14 mouse cellular contexts compared by ENCODE assay signal in the genomic region with DNA sequence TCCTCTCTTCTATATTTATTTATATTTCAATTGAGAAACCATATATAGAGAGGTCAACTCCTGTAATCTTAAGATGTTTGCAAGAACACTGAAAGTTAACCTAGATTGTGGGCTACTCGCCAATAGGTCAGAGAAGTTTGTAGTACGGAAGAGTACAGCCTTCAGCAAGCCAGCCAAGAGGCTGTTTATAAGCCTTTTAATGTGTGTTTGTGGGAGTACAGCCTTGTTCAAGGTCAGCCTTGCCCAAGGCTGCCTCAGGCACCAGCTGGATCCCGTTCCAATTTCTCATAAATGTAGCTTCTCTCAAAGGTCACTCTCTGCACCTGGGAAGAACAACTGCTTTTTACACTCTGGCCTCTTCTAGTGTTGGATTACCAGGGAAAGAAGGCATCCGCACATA.
DNase-seq lines count a peak whose midpoint lies in the region; ATAC-seq lines count a peak whose summit lies in the region.
"Had no signal": no experiment of that assay in that cellular context is flagged by ENCODE, and none has a peak within 500 bp of the region (broad histone marks: within the 10 kb centered on the region; RNA-seq: fewer than 3 reads in every experiment).

No protein-coding gene starts in this region.

- H3K27me3 ChIP-seq in intestine, embryonic 16.5 days (replicated peaks; ENCODE audit: control insufficient read depth, insufficient read depth, low read length): no peaks in the 10 kb centered on the region
- H3K27me3 ChIP-seq in forebrain, embryonic 13.5 days: no peaks in the 10 kb centered on the region
- H3K27me3 ChIP-seq: limb, embryonic 15.5 days had no signal

- intact Hi-C loops in left cerebral cortex, postnatal 10 days (cut with DNase I): loop anchor here (10.0 kb wide), 1 partner anchor 192 kb away; no protein-coding TSS in a partner anchor

- H3K9me3 ChIP-seq in intestine, embryonic 16.5 days (ENCODE audit: control insufficient read depth, low read length): no peaks in the 10 kb centered on the region
- H3K9me3 ChIP-seq in forebrain, embryonic 13.5 days (replicated peaks): no peaks in the 10 kb centered on the region
- H3K9me3 ChIP-seq: G1E; limb, embryonic 15.5 days had no signal

- no peak overlapping the region for H3K9ac ChIP-seq in intestine, embryonic 16.5 days (ENCODE audit: low read depth, low read length)
- H3K9ac ChIP-seq in forebrain, embryonic 13.5 days: no peak overlapping the region
- H3K9ac ChIP-seq: hindbrain, embryonic 14.5 days; limb, embryonic 15.5 days had no signal

- no peaks in the 10 kb centered on the region for H3K36me3 ChIP-seq in intestine, embryonic 16.5 days (ENCODE audit: control insufficient read depth, insufficient read depth, low read length)
- H3K36me3 ChIP-seq in forebrain, embryonic 13.5 days (ENCODE audit: poor library complexity, severe bottlenecking): no peaks in the 10 kb centered on the region
- H3K36me3 ChIP-seq: G1E; limb, embryonic 15.5 days had no signal

- no peaks in the 10 kb centered on the region for H3K4me1 ChIP-seq in intestine, embryonic 16.5 days (ENCODE audit: control insufficient read depth, insufficient read depth, low read length)
- no peaks in the 10 kb centered on the region for H3K4me1 ChIP-seq in forebrain, embryonic 13.5 days
- H3K4me1 ChIP-seq: limb, embryonic 15.5 days had no signal

- WGBS in intestine, embryonic 16.5 days: 47% methylated on average over 4 of the region's 4 CpGs
- 87% methylated on average over 4 of the region's 4 CpGs for WGBS in forebrain, embryonic 13.5 days

- peak; percentile 62; the same call in 1 of the 2 replicates for ATAC-seq in intestine, embryonic 16.5 days
- no peak for ATAC-seq in forebrain, embryonic 13.5 days

- H3K4me2 ChIP-seq in intestine, embryonic 16.5 days (ENCODE audit: low read depth, low read length): no peak overlapping the region
- H3K4me2 ChIP-seq in forebrain, embryonic 13.5 days: no peak overlapping the region
- H3K4me2 ChIP-seq: heart, embryonic 11.5 days; hindbrain, embryonic 14.5 days; limb, embryonic 15.5 days had no signal

- peak; percentile 14 for DNase-seq in embryo, embryonic 11 days
- DNase-seq in embryo, embryonic 9.5 days (ENCODE audit: extremely low spot score): no peak
- peak; percentile 4 for DNase-seq in R1 (ENCODE audit: low read depth, low spot score)
- peak; percentile 23 to 45 for DNase-seq in kidney, postnatal 36 days
- no peak for DNase-seq in right cerebral cortex, postnatal 10 days (ENCODE audit: low spot score in 2 of 2)
- no peak for DNase-seq in left cerebral cortex, postnatal 10 days (ENCODE audit: extremely low spot score in 1 of 2, low spot score in 2 of 2)
- DNase-seq: cerebellum, adult 9-11 months; right cerebral cortex, adult 18-20 months had no signal

- H3K4me3 ChIP-seq in intestine, embryonic 16.5 days (ENCODE audit: low read length): no peak overlapping the region
- no peak overlapping the region for H3K4me3 ChIP-seq in forebrain, embryonic 13.5 days
- H3K4me3 ChIP-seq: limb, embryonic 15.5 days had no signal

- H3K27ac ChIP-seq in intestine, embryonic 16.5 days (ENCODE audit: low read length): no peak overlapping the region
- H3K27ac ChIP-seq in forebrain, embryonic 13.5 days: no peak overlapping the region
- H3K27ac ChIP-seq: hindbrain, embryonic 14.5 days; limb, embryonic 15.5 days had no signal

Comparison
In these comparisons a context has a peak if more than half of its experiments do, and no peak if none do; other contexts are left out.
1. DNase-seq: peak in embryo, embryonic 11 days (single experiment), R1 (single experiment) and kidney, postnatal 36 days (2 of 2); none in embryo, embryonic 9.5 days (single experiment), right cerebral cortex, postnatal 10 days (0 of 2) and left cerebral cortex, postnatal 10 days (0 of 2).